Mouse (Mus musculus) layer of hippocampus, adult 11-12 months (tissue): ENCODE measurements around the gene Atf4.

Experiments used
- DNase-seq: peaks from one replicate; pipeline ENCODE4 v3.0.0; 2022; ENCODE audit warnings: low spot score

Gene Atf4

GRCm38 (mm10) chr15:80286851-80287415, 31.9 kb downstream of the Atf4 start, which contains the start of gene Cacna1i:
Cacna1i (plus strand) TSS chr15:80287238.
- DNase-seq: peak; percentile 51

- DNase-seq: no peak
Measured at GRCm38 (mm10) chr15:80288036-80288435, 33.1 kb downstream of the Atf4 start.

GRCm38 (mm10) chr15:80289436-80289835, 34.5 kb downstream of the Atf4 start:
- DNase-seq: peak; percentile 77

GRCm38 (mm10) chr15:80297146-80297545, 42.2 kb downstream of the Atf4 start:
- DNase-seq: no peak

GRCm38 (mm10) chr15:80303779-80304178, 48.8 kb downstream of the Atf4 start:
- no peak for DNase-seq

- no peak for DNase-seq
Measured at GRCm38 (mm10) chr15:80304188-80304587, 49.2 kb downstream of the Atf4 start.

GRCm38 (mm10) chr15:80306146-80306545, 51.2 kb downstream of the Atf4 start:
- no peak for DNase-seq
